Mouse (Mus musculus) limb, embryonic 13.5 days (tissue): Measurements from ENCODE around the gene Prf1. TPM values are rescaled to one million over a fixed set of nuclear protein-coding genes. Genes with fewer than 3 reads are reported as not detected.
A peak's percentile ranks its signal among the peaks of the same experiment; 100 is the strongest.

Experiments used
- ATAC-seq: fragments of 200-750 bp; cut with Nextera tagmentation; 2 replicates; pipeline ENCODE4 v1.8.0; 2017; ENCODE audit warnings: low read depth, moderate number of reproducible peaks, moderate TSS enrichment; ENCODE audit not compliant: low FRiP score
- H3K27ac ChIP-seq: fragments of 300-500 bp; sonication (generic); 2 replicates; pipeline ENCODE4 v1.5.1; 2015; ENCODE audit warnings: inconsistent platforms, mild to moderate bottlenecking, moderate library complexity
- H3K27me3 ChIP-seq: fragments of 300-500 bp; sonication (generic); 2 replicates; pipeline ENCODE4 v1.6.1; 2015; ENCODE audit warnings: mild to moderate bottlenecking, inconsistent platforms
- H3K36me3 ChIP-seq: fragments of 300-500 bp; sonication (generic); 2 replicates; pipeline ENCODE4 v1.6.1; 2015; ENCODE audit warnings: inconsistent platforms, mild to moderate bottlenecking, moderate library complexity
- H3K4me1 ChIP-seq: fragments of 300-500 bp; sonication (generic); 2 replicates; pipeline ENCODE4 v1.6.1; 2015; ENCODE audit warnings: inconsistent platforms
- H3K4me2 ChIP-seq: fragments of 300-500 bp; sonication (generic); replicated peaks from 2 replicates; pipeline ENCODE4 v1.6.1; 2015; ENCODE audit warnings: inconsistent platforms, mild to moderate bottlenecking, moderate library complexity
- H3K4me3 ChIP-seq: fragments of 300-500 bp; sonication (generic); 2 replicates; pipeline ENCODE4 v1.5.1; 2015; ENCODE audit warnings: moderate library complexity, mild to moderate bottlenecking, inconsistent platforms
- H3K9ac ChIP-seq: fragments of 300-500 bp; sonication (generic); 2 replicates; pipeline ENCODE4 v1.6.1; 2015; ENCODE audit warnings: mild to moderate bottlenecking, inconsistent platforms
- H3K9me3 ChIP-seq: fragments of 300-500 bp; sonication (generic); 2 replicates; pipeline ENCODE4 v1.6.1; 2016; ENCODE audit warnings: inconsistent platforms
- WGBS: fragments of 180-500 bp; shearing (Covaris S2); methylation state at CpG from one replicate; pipeline ENCODE4 v1.1.7; 2015; 5-methylcytosine and 5-hydroxymethylcytosine counted together
- polyA plus RNA-seq: library from polyadenylated mRNA; unstranded; fragments of >200 nt; fragmentation: Nextera tagmentation; extraction: Ambion mirVana; gene quantifications from 2 replicates; pipeline ENCODE4 v1.2.1, GENCODE M21; 2015

Gene Prf1
- polyA plus RNA-seq, 1 experiment from 2014 or later = 0.05 TPM

DNA sequence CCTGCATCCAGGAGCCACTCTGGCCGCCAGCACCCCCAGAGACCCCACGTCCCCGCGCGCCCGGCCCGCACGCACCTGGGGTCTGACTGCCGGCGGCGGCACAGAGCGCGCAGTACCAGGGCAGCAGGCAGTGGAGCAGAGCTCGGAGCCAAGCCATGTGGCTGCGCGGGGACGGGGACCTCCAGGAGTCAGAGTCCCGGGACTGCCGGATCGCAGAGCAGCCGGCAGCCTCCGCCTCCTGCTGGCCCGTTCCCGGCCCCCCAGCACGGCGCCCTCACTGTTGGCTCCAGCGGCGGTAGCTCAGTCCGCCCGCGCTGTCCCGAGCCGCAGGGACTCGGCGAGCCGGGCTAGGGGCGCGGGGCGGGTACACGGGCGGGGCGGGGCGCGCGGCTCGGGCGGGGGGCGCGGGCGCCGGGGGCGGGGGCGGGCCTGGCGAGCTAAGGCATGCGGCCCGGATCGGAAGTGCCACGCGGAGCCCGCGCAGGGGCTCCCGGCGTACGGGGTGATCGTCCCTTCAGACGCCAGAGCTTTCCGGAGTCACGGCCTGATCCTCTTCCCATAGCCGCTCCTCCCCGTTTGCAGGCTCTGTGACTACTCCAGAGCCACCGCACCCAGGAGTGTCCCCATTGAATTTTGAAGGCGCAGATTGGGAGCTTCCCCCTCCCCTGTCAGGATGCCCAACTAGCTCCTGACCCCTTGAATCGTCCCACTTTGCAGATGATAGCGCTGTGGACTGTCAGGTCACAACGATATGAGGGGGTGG lies 24.4 kb upstream of the Prf1 start, which contains the start of gene Adamts14:
Adamts14 (minus strand) TSS at position 358 of the 763 bp plus-strand sequence.
- Histone ChIP-seq H3K27ac (peak within 1 kb of the TSS; percentile 52), H3K4me2 (peak within 1 kb of the TSS; percentile 85), H3K9me3 (no peaks in the 10 kb centered on the region), H3K27me3 (0 out of 2 replicates have a peak, but pooled peaks cover 10% of the 10 kb centered on the region), H3K9ac (peak within 1 kb of the TSS; percentile 77), H3K36me3 (no peaks in the 10 kb centered on the region), H3K4me3 (peak within 1 kb of the TSS; percentile 63), H3K4me1 (peaks cover 26% of the 10 kb centered on the region)
- ATAC-seq = peak; percentile 78
- 1% methylated on average over 44 of the region's 75 CpGs for WGBS

DNA sequence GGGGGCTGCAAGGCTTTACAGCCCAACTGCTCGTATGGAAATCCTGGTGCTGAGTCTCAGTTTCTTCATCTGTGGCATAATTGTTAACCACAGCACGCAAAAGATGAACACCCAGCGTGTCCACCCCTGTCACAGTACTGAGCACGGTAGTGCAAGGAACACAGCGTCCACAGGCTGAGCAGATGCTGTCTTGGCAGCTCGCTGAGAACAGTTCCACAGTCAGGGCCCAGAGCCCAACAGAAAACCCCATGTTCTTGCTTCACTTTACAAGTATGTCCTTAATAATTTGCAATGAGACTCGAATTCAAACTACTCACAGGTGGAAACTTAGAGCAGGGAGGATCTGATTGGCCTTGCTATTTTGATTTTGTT lies 23.8 kb upstream of the Prf1 start:
- 41% methylated on average over 7 of the region's 7 CpGs for WGBS
- no peaks in the 10 kb centered on the region for H3K9me3 ChIP-seq
- H3K27me3 ChIP-seq = 0 out of 2 replicates have a peak, but pooled peaks cover 10% of the 10 kb centered on the region
- H3K4me1 ChIP-seq = peaks cover 26% of the 10 kb centered on the region
- H3K9ac ChIP-seq = peak overlapping the region; percentile 77
- H3K27ac ChIP-seq = no peak overlapping the region
- H3K36me3 ChIP-seq = no peaks in the 10 kb centered on the region
- no peak for ATAC-seq
- H3K4me3 ChIP-seq = peak overlapping the region; percentile 63
- peak overlapping the region; percentile 85 for H3K4me2 ChIP-seq

DNA sequence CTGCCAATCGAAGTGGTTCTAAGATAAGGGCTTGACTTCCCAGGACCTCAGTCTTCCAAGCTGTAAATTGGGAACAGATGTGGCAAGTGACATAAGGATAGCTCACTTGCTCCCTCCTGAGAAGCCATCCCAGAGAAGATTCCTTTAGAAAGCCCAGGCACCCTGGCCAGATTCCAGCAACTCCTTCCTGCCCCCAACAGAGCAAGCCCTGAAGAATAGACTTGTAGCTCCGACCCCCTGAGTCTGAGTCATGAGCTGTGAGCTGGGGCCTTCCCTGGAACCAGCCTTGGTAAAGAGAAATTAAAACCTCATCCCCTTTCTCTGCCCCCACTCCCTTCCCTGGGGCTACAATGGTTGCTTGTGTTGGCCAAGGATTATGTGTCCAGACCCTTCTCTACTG lies 23.1 kb upstream of the Prf1 start:
- Histone ChIP-seq H3K27ac (no peak overlapping the region), H3K4me3 (no peak overlapping the region), H3K36me3 (no peaks in the 10 kb centered on the region), H3K9ac (no peak overlapping the region), H3K4me2 (no peak overlapping the region), H3K9me3 (no peaks in the 10 kb centered on the region), H3K4me1 (peaks cover 26% of the 10 kb centered on the region), H3K27me3 (0 out of 2 replicates have a peak, but pooled peaks cover 10% of the 10 kb centered on the region)
- ATAC-seq = no peak
- 48% methylated on average over 2 of the region's 2 CpGs for WGBS

DNA sequence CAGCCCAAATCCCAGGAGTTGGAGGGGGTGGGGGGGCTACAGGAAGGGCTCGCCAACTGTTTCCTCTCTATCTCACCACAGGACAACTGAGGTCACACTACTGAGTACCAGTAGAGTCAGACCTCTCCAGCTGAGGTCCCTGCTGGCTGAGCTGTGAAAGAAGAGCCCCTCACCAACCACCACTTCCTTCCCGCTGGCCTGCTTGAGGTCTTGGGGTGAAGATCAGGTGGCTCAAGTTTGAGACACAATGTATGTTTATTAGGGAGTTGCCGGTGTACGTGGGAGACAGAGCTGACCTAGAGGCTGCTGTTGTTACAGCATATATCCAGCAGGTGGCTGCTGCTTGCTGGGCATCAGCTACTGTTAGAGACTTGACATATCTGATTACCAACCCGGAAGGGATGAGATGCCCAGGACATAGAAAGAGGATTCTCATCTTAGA lies 21.9 kb upstream of the Prf1 start:
- Histone ChIP-seq H3K4me3 (no peak overlapping the region), H3K9me3 (no peaks in the 10 kb centered on the region), H3K4me1 (peaks cover 26% of the 10 kb centered on the region), H3K4me2 (no peak overlapping the region; the same call in 1 of the 2 replicates), H3K27ac (no peak overlapping the region), H3K36me3 (no peaks in the 10 kb centered on the region), H3K27me3 (0 out of 2 replicates have a peak, but pooled peaks cover 10% of the 10 kb centered on the region), H3K9ac (no peak overlapping the region)
- ATAC-seq = no peak
- 3% methylated on average over 5 of the region's 5 CpGs for WGBS

DNA sequence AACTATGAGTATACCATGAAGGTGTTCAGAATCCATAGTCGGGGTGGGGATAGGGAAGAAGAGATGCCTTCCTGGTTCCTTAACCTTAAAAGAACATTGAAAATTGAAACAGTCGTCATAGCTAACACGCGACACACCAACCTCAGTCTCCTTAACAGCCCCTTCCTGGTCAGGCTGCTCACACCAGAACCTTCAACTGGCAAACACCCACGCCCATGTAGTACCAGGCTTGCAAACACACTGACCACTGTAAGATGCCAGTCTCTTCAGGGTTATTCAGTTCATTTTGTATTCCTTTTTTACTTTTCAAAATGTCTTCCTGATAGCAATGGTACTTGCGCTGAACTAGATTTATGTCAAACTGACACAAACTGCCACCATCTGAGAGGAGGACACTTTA lies 20.6 kb upstream of the Prf1 start:
- ATAC-seq = no peak
- Histone ChIP-seq H3K4me2 (no peak overlapping the region), H3K27me3 (0 out of 2 replicates have a peak, but pooled peaks cover 10% of the 10 kb centered on the region), H3K9ac (no peak overlapping the region), H3K36me3 (no peaks in the 10 kb centered on the region), H3K9me3 (no peaks in the 10 kb centered on the region), H3K27ac (no peak overlapping the region), H3K4me1 (peaks cover 22% of the 10 kb centered on the region), H3K4me3 (no peak overlapping the region)
- WGBS = 88% methylated on average over 6 of the region's 6 CpGs

DNA sequence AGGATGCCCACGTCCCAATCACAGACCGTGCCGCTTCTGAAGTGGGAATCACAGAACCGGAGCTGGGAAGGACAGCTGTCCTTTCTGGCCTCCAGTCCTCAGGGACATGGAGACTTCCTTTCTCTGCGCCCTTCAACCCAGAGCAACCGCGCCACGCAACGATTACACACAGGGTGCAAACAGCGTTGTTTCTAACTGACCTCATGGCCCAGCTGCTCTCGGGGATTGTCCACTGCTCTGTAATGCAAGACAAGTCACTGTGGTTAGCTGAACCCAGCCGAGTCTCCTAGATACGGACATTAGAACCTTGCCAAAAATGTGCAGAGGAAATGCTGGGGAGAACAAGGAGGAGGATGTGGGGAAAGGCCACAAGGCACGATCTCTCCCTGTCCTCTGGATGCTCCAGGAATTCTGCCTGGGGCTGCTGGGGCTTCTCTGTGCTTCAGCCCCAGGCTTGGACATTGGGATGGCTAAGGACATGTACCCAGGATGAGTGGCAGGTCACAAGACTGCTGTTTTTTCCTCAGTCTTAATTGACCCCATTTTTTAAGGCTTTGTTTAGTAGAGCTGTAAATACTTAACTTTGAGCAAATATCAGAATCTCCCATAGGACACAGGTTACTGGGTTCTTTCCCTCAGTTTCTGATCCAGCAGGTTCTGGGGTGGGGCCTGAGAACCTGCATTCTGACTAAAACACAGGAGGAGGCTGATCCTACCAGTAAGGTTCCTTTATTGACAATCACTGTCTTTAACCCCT lies 19.5 kb upstream of the Prf1 start:
- no peaks in the 10 kb centered on the region for H3K36me3 ChIP-seq
- H3K27me3 ChIP-seq = 0 out of 2 replicates have a peak, but pooled peaks cover 4% of the 10 kb centered on the region
- H3K9me3 ChIP-seq = no peaks in the 10 kb centered on the region
- H3K4me2 ChIP-seq = no peak overlapping the region
- ATAC-seq = no peak
- no peak overlapping the region for H3K4me3 ChIP-seq
- no peak overlapping the region for H3K27ac ChIP-seq
- H3K9ac ChIP-seq = no peak overlapping the region
- peaks cover 12% of the 10 kb centered on the region for H3K4me1 ChIP-seq
- 71% methylated on average over 14 of the region's 14 CpGs for WGBS

DNA sequence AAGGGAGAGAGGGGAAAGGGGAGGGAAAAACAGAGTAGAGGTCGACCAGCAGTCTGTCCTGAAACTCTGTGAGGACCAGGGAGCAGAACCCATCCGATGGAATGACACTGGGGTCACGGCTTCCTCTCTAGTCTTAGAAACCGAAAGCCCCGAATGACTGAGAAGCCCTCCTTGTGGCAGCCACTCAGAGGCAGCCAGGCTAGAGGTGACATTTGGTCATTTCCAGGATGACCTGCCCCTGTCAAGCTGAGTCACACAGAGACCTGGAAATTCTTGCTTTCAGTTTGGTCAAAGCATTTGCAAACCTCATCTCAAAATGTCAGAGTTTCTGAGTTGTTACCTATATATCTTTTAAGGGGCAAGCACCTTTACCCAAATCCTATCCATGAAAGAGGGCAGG lies 16.5 kb upstream of the Prf1 start:
- H3K4me3 ChIP-seq = no peak overlapping the region
- WGBS = 77% methylated on average over 5 of the region's 5 CpGs
- H3K9me3 ChIP-seq = no peaks in the 10 kb centered on the region
- ATAC-seq = no peak
- H3K27me3 ChIP-seq = no peaks in the 10 kb centered on the region
- H3K9ac ChIP-seq = no peak overlapping the region
- H3K4me2 ChIP-seq = no peak overlapping the region
- no peak overlapping the region for H3K27ac ChIP-seq
- no peaks in the 10 kb centered on the region for H3K36me3 ChIP-seq
- peaks cover 5% of the 10 kb centered on the region for H3K4me1 ChIP-seq

DNA sequence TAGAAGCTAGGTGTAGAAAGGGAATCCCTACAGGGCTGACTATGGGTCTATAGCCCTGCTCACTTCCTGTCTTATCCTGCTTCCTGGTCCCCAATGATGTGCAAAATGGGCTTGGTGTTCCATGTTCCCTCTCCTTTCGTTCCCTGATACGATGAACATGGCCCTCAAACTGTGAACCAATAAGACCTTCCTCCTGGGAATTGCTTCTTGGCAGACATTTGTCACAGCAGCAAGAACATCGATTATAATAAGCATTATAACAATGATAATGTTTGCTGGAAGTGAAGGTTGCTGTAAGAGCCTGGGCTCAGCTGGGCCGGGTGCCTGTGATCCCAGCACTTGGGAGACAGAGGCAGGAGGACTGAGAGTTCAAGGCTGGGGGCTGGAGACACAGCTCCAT lies 13.3 kb upstream of the Prf1 start:
- ATAC-seq = no peak
- 91% methylated on average over 4 of the region's 4 CpGs for WGBS
- Histone ChIP-seq H3K27ac (no peak overlapping the region), H3K36me3 (no peaks in the 10 kb centered on the region), H3K4me3 (no peak overlapping the region), H3K4me1 (peaks cover 11% of the 10 kb centered on the region), H3K9me3 (no peaks in the 10 kb centered on the region), H3K4me2 (no peak overlapping the region), H3K9ac (no peak overlapping the region), H3K27me3 (no peaks in the 10 kb centered on the region)

DNA sequence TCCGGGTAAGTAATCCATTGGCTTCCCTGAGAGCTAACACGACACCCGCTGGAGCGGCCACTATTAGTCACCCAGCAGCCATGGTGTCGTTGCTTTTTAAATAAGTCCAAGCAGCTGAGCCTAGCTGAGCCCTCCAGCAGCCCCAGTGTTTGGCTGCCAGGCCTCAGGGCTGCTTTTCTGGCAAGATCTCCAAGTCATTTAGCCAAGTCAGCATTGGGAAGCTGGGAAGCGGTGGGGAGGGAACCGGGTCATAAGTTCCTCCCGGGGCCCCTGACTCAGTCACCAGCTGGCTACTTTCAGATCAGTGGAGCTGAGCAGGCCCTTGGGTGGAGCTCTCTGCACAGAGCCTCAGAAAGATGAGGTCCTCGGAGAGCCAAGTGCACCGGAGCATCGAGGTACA lies 12.4 kb upstream of the Prf1 start:
- Histone ChIP-seq H3K36me3 (no peaks in the 10 kb centered on the region), H3K4me3 (no peak overlapping the region), H3K27ac (no peak overlapping the region), H3K4me1 (peaks cover 11% of the 10 kb centered on the region), H3K4me2 (no peak overlapping the region), H3K27me3 (no peaks in the 10 kb centered on the region), H3K9ac (no peak overlapping the region), H3K9me3 (no peaks in the 10 kb centered on the region)
- no peak for ATAC-seq
- 78% methylated on average over 11 of the region's 11 CpGs for WGBS

DNA sequence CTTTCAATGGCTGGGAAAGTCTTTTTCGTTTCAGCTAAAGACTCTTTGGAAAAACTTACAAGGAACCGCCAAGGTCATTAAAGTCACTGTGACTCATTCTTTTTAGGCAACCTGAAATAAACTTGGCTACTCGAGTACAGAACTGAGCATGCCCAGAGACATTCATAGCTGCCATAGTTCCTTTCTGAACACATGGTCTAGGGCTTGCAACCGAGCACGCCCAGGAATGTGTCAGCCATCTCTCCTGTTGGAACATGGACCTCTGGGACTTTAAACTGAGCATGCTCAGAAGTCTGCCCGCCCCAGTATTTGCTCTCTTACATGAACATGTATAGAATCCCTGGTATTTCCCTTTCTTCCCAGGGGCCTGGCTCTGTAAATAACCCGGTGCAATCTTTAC lies 11.4 kb upstream of the Prf1 start:
- peaks cover 11% of the 10 kb centered on the region for H3K4me1 ChIP-seq
- H3K9me3 ChIP-seq = no peaks in the 10 kb centered on the region
- H3K4me2 ChIP-seq = peak overlapping the region; percentile 21; the same call in 1 of the 2 replicates
- H3K27me3 ChIP-seq = no peaks in the 10 kb centered on the region
- 52% methylated on average over 7 of the region's 7 CpGs for WGBS
- H3K4me3 ChIP-seq = no peak overlapping the region
- no peaks in the 10 kb centered on the region for H3K36me3 ChIP-seq
- no peak overlapping the region for H3K9ac ChIP-seq
- H3K27ac ChIP-seq = peak overlapping the region; percentile 55; the same call in 1 of the 2 replicates
- peak; percentile 81 for ATAC-seq

DNA sequence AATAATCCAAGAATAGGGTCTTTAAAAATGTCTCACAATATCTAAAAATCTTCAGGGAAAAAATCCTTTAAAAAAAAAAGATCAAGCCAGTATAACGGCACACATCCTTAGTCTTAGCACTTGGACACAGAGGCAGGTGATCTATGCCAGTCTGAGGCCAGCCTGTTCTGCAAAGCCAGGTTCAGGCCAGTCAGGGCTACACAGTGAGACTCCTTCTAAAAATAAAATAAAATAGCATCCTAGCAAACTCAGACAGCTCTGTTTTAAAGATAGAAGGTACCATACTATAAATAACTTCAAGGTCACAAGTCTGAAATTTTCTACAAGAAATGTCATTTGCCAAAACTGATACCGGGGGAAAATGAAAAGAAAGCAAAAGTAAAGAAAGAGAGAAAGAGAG lies 7.6 kb upstream of the Prf1 start:
- no peaks in the 10 kb centered on the region for H3K36me3 ChIP-seq
- H3K27me3 ChIP-seq = no peaks in the 10 kb centered on the region
- WGBS = 91% methylated on average over 2 of the region's 2 CpGs

DNA sequence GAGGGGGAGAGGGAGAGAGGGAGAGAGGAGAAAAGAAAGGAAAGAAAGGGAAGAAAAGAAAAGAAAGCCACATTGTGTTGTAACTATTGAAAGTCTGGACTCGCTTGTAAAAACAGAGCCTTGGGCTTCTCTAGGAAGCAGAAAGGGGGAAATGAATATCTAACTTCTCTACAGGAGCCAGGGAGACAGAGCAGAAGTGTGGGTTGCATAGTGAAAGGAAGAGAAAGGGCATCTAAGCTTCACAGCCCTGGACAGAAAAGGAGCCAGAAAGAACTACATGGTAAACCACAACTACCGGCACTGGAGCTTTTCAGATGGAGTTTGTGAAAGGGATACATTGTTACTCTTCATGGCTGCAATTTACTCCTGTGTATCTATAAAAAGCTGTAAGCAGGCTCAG lies 7.2 kb upstream of the Prf1 start:
- Histone ChIP-seq H3K9ac (no peak overlapping the region), H3K4me1 (peaks cover 11% of the 10 kb centered on the region), H3K4me2 (no peak overlapping the region), H3K36me3 (no peaks in the 10 kb centered on the region), H3K4me3 (no peak overlapping the region), H3K9me3 (no peaks in the 10 kb centered on the region), H3K27ac (no peak overlapping the region), H3K27me3 (no peaks in the 10 kb centered on the region)
- ATAC-seq = no peak
- 66% methylated on average over 2 of the region's 2 CpGs for WGBS

More for the DNA sequence above, 7.6 kb upstream of the Prf1 start:
- Histone ChIP-seq H3K4me3 (no peak overlapping the region), H3K4me2 (no peak overlapping the region), H3K4me1 (peaks cover 11% of the 10 kb centered on the region), H3K27ac (no peak overlapping the region), H3K9me3 (no peaks in the 10 kb centered on the region), H3K9ac (no peak overlapping the region)
- ATAC-seq = no peak
